14 mouse cellular contexts compared by ENCODE assay signal in the genomic region with DNA sequence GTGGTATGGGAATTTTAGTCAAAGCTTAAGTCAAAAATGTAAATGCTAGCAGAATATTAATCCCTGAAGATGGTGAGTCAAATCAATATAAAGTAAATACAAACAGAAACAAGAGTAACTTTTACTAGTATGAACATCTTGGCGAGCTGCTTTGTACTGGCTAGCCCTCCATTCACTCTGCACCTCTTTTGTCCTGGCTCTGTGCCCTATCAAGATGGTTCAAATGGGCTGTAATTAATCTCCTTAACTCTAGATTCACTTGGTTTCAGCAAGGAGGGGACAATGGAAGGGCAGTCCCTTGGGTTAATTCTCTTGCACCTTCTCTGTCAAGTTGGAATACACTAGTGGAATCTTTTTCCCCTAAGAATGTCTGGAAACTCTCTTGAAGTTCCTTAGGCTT.
DNase-seq lines count a peak whose midpoint lies in the region; TF ChIP-seq lines count a peak whose summit lies in the region.
"Had no signal": no experiment of that assay in that cellular context is flagged by ENCODE, and none has a peak within 500 bp of the region (broad histone marks: within the 10 kb centered on the region; RNA-seq: fewer than 3 reads in every experiment).

No protein-coding gene starts in this region.

- DNase-seq in embryo, embryonic 10 days (ENCODE audit: low spot score), result peak; percentile 33
- DNase-seq in embryo, embryonic 9.5 days (ENCODE audit: extremely low spot score), result no peak
- peak; percentile 7 for DNase-seq in left cerebral cortex, postnatal 4 days
- no peak for DNase-seq in left cerebral cortex, postnatal 10 days (ENCODE audit: extremely low spot score in 1 of 2, low spot score in 2 of 2)
- DNase-seq in brain, embryonic 14.5 days (ENCODE audit: low read depth), result peak; percentile 39
- DNase-seq in kidney, adult 11 months, result no peak
- DNase-seq: adrenal gland, adult 2 months; adrenal gland, postnatal 14 days; cerebellum, adult 18-20 months; cerebellum, adult 9-11 months; forebrain, postnatal 0 days; gastrocnemius, adult 2 months; gastrocnemius, postnatal 14 days; heart, adult 11 months had no signal

- TF ChIP-seq POLR2A in brain, embryonic 14.5 days (IDR thresholded peaks at IDR 0.05; ENCODE audit: borderline replicate concordance, extremely low read depth, insufficient read depth, insufficient read length, poor library complexity, severe bottlenecking), result no peak

- intact Hi-C loops in left cerebral cortex, postnatal 4 days (cut with DNase I), result no loop called here
- intact Hi-C loops in left cerebral cortex, postnatal 10 days (cut with DNase I), result no loop called here

- TF ChIP-seq CTCF in brain, embryonic 14.5 days (IDR thresholded peaks at IDR 0.05; ENCODE audit: borderline replicate concordance, extremely low read depth, insufficient read depth, insufficient read length), result no peak

Comparison
In these comparisons a context has a peak if more than half of its experiments do, and no peak if none do; other contexts are left out.
1. DNase-seq: peak in embryo, embryonic 10 days (single experiment), left cerebral cortex, postnatal 4 days (single experiment) and brain, embryonic 14.5 days (single experiment); none in embryo, embryonic 9.5 days (single experiment), left cerebral cortex, postnatal 10 days (0 of 2) and kidney, adult 11 months (single experiment).